Mouse (Mus musculus): Measurements from ENCODE around the gene Ank2. TPM values are rescaled to one million over a fixed set of nuclear protein-coding genes. Genes with fewer than 3 reads are reported as not detected.
"Not testable (repeated sequence)": the region's sequence is repeated elsewhere in the genome, so short reads cannot be mapped to it uniquely, and the experiment has no call there.

Ank2 gene
- polyA plus RNA-seq, 1 experiment from 2014 or later, result 78.8 TPM

DNA sequence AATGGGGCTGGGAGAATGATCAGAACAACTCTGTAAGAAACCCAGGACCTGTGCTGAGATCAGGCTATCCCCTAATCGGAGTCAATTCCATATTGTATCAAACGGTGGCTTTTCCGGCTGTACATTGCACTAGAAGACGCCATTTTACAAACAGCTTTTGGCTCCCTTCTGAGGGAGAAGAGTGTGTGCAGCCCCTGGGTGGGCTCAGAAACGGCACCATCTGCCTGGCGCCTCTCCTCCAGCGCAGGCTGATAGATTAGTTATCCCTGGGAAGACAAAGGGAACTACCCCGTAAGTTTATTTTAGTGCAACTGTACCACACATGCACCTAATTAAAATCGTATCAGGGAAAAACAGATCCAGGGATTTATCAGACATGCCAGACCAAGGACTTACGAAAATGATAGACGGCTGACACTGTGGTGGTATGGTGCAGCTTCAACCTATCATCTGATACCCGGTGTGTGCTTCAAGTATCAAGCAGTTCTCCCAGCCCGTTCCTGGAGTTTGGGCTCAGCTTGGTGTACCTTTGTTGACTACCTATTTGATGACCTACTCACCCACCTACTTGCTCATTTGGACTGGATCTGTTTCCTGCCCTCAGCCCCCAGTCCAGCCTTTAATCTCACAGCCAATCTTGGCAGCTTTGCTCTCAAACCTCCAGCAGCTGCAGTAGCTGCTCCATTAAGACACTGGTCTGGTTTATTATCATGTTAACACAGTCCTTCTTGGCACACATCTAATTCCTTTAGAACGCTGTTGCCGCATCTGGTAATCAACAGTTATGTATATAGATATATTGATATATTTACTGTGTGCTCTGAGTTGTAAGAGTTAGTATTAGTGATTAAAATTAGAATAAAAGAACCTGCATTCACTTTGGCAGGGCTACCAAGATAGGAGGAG is 9.0 kb upstream of the Ank2 start:
- no peak overlapping the region for H3K27ac ChIP-seq (ENCODE audit: low read depth, low read length)
- H3K4me3 ChIP-seq (ENCODE audit: low read depth, low read length), result no peak overlapping the region
- H3K36me3 ChIP-seq (ENCODE audit: control insufficient read depth, insufficient read depth, low read length), result no peaks in the 10 kb centered on the region
- ATAC-seq (replicated peaks; ENCODE audit: low FRiP score), result no peak
- H3K4me1 ChIP-seq (replicated peaks; ENCODE audit: control insufficient read depth, insufficient read depth, low read length), result no peaks in the 10 kb centered on the region
- no peaks in the 10 kb centered on the region for H3K27me3 ChIP-seq (ENCODE audit: control insufficient read depth, insufficient read depth, low read length)
- H3K4me2 ChIP-seq (ENCODE audit: low read depth, low read length, severe bottlenecking), result no peak overlapping the region
- no peaks in the 10 kb centered on the region for H3K9me3 ChIP-seq (ENCODE audit: control insufficient read depth, low read length)
- DNase-seq (ENCODE audit: low spot score), result no peak
- WGBS, result 86% methylated on average over 15 of the region's 15 CpGs
- H3K9ac ChIP-seq (ENCODE audit: low read length), result no peak overlapping the region

DNA sequence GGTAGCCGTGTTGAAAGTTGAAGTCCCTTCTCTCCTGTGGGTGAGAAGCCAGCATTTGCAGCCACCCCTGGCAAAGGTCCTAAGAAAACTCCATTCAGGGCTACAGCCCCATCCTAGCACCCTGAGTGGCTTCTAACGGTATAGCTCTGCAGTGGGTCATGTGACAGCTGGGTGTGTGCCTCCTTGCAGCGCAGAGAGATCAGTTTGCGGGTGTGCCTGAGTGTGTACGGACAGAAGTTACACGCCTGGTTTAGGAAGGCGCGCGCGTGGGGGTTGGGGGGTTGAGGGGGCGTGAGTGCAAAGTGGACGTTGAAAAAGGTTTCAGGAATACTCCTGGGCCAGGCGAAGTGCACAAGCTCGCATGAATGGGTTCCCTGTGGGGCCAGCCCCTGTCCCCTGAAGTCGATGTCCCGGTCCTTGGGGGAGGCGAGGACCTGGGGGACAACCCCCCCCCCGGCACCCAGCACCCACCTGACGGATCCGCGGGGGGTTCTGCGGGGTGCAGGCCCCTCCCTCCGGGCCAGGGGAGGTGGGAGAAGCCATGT is 881 bp downstream of the Ank2 start:
- WGBS, result under 1% methylated on average over 23 of the region's 23 CpGs
- no peaks in the 10 kb centered on the region for H3K9me3 ChIP-seq (ENCODE audit: control insufficient read depth, low read length)
- peak; percentile 82 for ATAC-seq (replicated peaks; ENCODE audit: low FRiP score)
- H3K4me3 ChIP-seq (ENCODE audit: low read depth, low read length), result peak overlapping the region; percentile 58
- no peaks in the 10 kb centered on the region for H3K36me3 ChIP-seq (ENCODE audit: control insufficient read depth, insufficient read depth, low read length)
- no peak overlapping the region for H3K27ac ChIP-seq (ENCODE audit: low read depth, low read length)
- peak overlapping the region; percentile 100 for H3K4me2 ChIP-seq (ENCODE audit: low read depth, low read length, severe bottlenecking)
- peak overlapping the region; percentile 82 for H3K9ac ChIP-seq (ENCODE audit: low read length)
- H3K27me3 ChIP-seq (ENCODE audit: control insufficient read depth, insufficient read depth, low read length), result peaks cover 11% of the 10 kb centered on the region; the same call in 1 of the 2 replicates
- H3K4me1 ChIP-seq (replicated peaks; ENCODE audit: control insufficient read depth, insufficient read depth, low read length), result peaks cover 5% of the 10 kb centered on the region; the same call in 1 of the 2 replicates
- peak; percentile 75 for DNase-seq (ENCODE audit: low spot score)

DNA sequence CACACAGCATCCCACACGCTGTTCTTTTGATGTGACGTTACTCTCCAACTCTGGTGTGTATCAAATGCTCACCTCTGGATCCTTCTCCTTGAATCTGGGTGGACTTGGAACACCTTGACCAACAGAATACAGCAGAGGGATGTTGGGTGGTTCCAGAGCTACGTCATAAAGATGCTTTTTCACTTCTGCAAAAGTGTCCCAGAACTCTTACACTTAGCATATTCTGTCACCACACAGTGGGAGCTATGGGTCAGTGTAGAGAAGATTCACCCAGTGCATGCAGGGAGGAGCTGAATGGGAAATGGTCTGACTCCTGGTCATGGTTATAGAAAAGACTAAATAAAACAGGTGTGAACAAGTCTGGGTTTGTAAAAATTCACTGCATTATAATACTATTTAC is 6.5 kb downstream of the Ank2 start:
- DNase-seq (ENCODE audit: low spot score) (no peak), ATAC-seq (replicated peaks; ENCODE audit: low FRiP score) (no peak)
- Histone ChIP-seq H3K4me3 (ENCODE audit: low read depth, low read length) (no peak overlapping the region), H3K4me2 (ENCODE audit: low read depth, low read length, severe bottlenecking) (no peak overlapping the region), H3K4me1 (replicated peaks; ENCODE audit: control insufficient read depth, insufficient read depth, low read length) (no peaks in the 10 kb centered on the region), H3K27ac (ENCODE audit: low read depth, low read length) (no peak overlapping the region), H3K36me3 (ENCODE audit: control insufficient read depth, insufficient read depth, low read length) (no peaks in the 10 kb centered on the region), H3K9me3 (ENCODE audit: control insufficient read depth, low read length) (no peaks in the 10 kb centered on the region), H3K9ac (ENCODE audit: low read length) (no peak overlapping the region), H3K27me3 (ENCODE audit: control insufficient read depth, insufficient read depth, low read length) (no peaks in the 10 kb centered on the region)
- WGBS, result 82% methylated on average over 3 of the region's 3 CpGs

DNA sequence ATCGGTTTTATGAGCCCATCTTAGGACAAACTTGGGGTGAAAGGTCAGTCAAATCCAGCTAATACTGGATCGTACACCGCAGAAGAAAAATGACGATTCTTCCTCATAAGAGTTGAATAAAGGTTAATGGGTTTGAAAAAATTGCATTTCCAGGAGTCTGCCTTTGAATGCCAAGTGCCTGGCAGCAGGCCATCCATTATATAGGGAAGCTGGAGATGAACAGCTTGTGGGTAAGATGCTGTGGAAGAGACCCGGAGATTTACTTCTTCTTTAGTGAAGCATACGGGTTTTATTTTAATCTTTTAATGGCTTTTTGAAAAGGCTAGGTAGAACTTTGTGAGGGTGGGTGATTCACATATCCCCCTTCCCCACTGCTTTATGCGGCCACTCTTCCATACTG is 11.8 kb downstream of the Ank2 start:
- H3K4me2 ChIP-seq (ENCODE audit: low read depth, low read length, severe bottlenecking), result no peak overlapping the region
- no peaks in the 10 kb centered on the region for H3K4me1 ChIP-seq (replicated peaks; ENCODE audit: control insufficient read depth, insufficient read depth, low read length)
- no peaks in the 10 kb centered on the region for H3K9me3 ChIP-seq (ENCODE audit: control insufficient read depth, low read length)
- DNase-seq (ENCODE audit: low spot score), result no peak
- no peaks in the 10 kb centered on the region for H3K36me3 ChIP-seq (ENCODE audit: control insufficient read depth, insufficient read depth, low read length)
- H3K27ac ChIP-seq (ENCODE audit: low read depth, low read length), result no peak overlapping the region
- no peak overlapping the region for H3K4me3 ChIP-seq (ENCODE audit: low read depth, low read length)
- H3K27me3 ChIP-seq (ENCODE audit: control insufficient read depth, insufficient read depth, low read length), result no peaks in the 10 kb centered on the region
- 76% methylated on average over 7 of the region's 7 CpGs for WGBS
- H3K9ac ChIP-seq (ENCODE audit: low read length), result no peak overlapping the region
- no peak for ATAC-seq (replicated peaks; ENCODE audit: low FRiP score)

DNA sequence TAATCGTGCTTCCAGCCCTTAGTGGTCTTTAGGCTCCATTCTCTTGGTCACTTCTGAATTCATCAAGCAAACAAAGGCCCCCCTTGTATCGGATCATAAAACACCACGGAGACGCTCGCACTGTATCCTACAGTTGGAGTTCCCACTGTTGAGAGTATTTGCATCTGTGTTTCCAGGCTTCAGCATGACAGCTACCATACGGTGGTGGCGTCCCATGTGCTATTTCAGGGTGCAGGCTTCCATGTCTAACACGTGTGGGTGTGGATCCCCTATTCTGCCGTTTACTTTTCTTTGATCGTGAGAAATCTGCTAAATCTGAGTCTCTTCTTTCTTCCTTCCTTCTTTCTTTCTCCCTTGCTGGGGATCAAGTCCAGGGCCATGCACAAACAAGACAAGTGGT is 14.0 kb downstream of the Ank2 start:
- Histone ChIP-seq H3K36me3 (ENCODE audit: control insufficient read depth, insufficient read depth, low read length) (no peaks in the 10 kb centered on the region), H3K27me3 (ENCODE audit: control insufficient read depth, insufficient read depth, low read length) (no peaks in the 10 kb centered on the region), H3K4me2 (ENCODE audit: low read depth, low read length, severe bottlenecking) (no peak overlapping the region), H3K27ac (ENCODE audit: low read depth, low read length) (no peak overlapping the region), H3K4me3 (ENCODE audit: low read depth, low read length) (no peak overlapping the region), H3K9ac (ENCODE audit: low read length) (no peak overlapping the region), H3K4me1 (replicated peaks; ENCODE audit: control insufficient read depth, insufficient read depth, low read length) (peaks cover 3% of the 10 kb centered on the region; the same call in 1 of the 2 replicates), H3K9me3 (ENCODE audit: control insufficient read depth, low read length) (no peaks in the 10 kb centered on the region)
- 72% methylated on average over 10 of the region's 10 CpGs for WGBS
- no peak for ATAC-seq (replicated peaks; ENCODE audit: low FRiP score)
- DNase-seq (ENCODE audit: low spot score), result no peak

DNA sequence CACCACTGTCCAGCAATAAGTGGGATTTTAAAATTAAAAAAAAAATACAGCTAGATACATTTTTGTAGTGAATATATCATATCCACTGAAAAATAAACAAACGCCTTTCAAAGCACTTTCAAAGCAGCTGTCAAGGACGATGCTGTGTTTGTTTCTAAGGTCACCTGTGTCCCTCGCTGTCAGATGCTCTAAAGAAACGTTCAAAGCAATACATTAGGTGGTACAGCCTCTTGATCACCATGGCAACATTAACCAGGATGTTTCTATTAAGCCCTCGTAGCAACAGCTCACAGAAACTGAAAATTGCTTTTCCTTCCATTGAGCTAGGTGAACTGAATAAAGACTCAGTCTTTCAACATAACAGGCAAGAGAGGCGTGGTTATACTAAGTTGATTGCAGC is 17.5 kb downstream of the Ank2 start:
- Histone ChIP-seq H3K36me3 (ENCODE audit: control insufficient read depth, insufficient read depth, low read length) (no peaks in the 10 kb centered on the region), H3K9me3 (ENCODE audit: control insufficient read depth, low read length) (no peaks in the 10 kb centered on the region), H3K27me3 (ENCODE audit: control insufficient read depth, insufficient read depth, low read length) (no peaks in the 10 kb centered on the region), H3K9ac (ENCODE audit: low read length) (no peak overlapping the region), H3K27ac (ENCODE audit: low read depth, low read length) (no peak overlapping the region), H3K4me3 (ENCODE audit: low read depth, low read length) (no peak overlapping the region), H3K4me1 (replicated peaks; ENCODE audit: control insufficient read depth, insufficient read depth, low read length) (peaks cover 3% of the 10 kb centered on the region; the same call in 1 of the 2 replicates), H3K4me2 (ENCODE audit: low read depth, low read length, severe bottlenecking) (no peak overlapping the region)
- 57% methylated on average over 6 of the region's 6 CpGs for WGBS
- no peak for DNase-seq (ENCODE audit: low spot score)
- ATAC-seq (replicated peaks; ENCODE audit: low FRiP score), result 0 out of 2 replicates have a peak, but pooled peaks have one; percentile 21

DNA sequence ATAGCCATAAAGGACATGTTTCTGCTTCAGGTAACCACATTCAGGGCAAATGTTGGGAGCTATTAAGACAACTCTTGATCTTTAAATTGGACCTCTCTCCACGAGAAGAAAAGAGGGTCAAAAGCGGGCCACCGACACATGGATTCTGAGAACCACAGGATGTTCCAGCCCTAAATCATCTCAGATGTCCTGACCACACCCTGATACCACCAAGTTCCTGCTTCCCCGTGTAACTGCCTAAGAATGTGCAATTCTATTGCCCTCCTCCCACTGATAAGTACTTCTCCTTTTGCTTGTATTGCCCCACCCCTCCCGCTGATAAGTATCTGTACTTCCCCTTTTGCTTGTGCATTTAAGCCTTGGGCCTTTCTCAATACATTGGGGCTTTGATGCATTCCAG is 18.8 kb downstream of the Ank2 start:
- not testable (repeated sequence) for H3K4me1 ChIP-seq (replicated peaks; ENCODE audit: control insufficient read depth, insufficient read depth, low read length); H3K36me3 ChIP-seq (ENCODE audit: control insufficient read depth, insufficient read depth, low read length); ATAC-seq (replicated peaks; ENCODE audit: low FRiP score); H3K27me3 ChIP-seq (ENCODE audit: control insufficient read depth, insufficient read depth, low read length); H3K9me3 ChIP-seq (ENCODE audit: control insufficient read depth, low read length); H3K27ac ChIP-seq (ENCODE audit: low read depth, low read length); H3K9ac ChIP-seq (ENCODE audit: low read length); H3K4me2 ChIP-seq (ENCODE audit: low read depth, low read length, severe bottlenecking); DNase-seq (ENCODE audit: low spot score); H3K4me3 ChIP-seq (ENCODE audit: low read depth, low read length)
- 88% methylated on average over 5 of the region's 5 CpGs for WGBS

DNA sequence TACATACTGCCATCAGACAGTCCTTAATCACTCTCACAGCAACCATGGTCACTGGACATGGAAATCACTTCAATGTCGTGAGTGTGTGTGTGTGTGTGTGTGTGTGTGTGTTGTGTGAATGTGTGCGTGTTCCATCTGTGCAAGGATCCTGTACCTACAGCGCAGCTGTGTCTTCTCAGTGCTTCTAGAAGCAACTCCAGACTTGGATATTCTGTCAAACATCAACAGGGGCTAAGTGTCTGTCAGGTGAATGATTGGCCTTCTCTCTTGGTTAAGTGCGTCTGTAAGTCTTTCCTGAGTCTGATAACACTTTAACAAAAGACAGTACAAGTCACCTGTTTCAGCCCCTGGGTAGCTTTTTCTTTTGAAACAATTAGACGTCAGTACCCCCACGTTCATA is 25.0 kb downstream of the Ank2 start:
- Histone ChIP-seq H3K4me2 (ENCODE audit: low read depth, low read length, severe bottlenecking) (no peak overlapping the region), H3K27me3 (ENCODE audit: control insufficient read depth, insufficient read depth, low read length) (no peaks in the 10 kb centered on the region), H3K27ac (ENCODE audit: low read depth, low read length) (no peak overlapping the region), H3K9ac (ENCODE audit: low read length) (no peak overlapping the region), H3K36me3 (ENCODE audit: control insufficient read depth, insufficient read depth, low read length) (no peaks in the 10 kb centered on the region), H3K9me3 (ENCODE audit: control insufficient read depth, low read length) (no peaks in the 10 kb centered on the region), H3K4me1 (replicated peaks; ENCODE audit: control insufficient read depth, insufficient read depth, low read length) (no peaks in the 10 kb centered on the region), H3K4me3 (ENCODE audit: low read depth, low read length) (no peak overlapping the region)
- ATAC-seq (replicated peaks; ENCODE audit: low FRiP score) (no peak), DNase-seq (ENCODE audit: low spot score) (no peak)
- 78% methylated on average over 6 of the region's 6 CpGs for WGBS
